Mouse (Mus musculus) kidney, embryonic 16.5 days (tissue): ENCODE measurements around the gene Fat3. TPM values are rescaled to one million over a fixed set of nuclear protein-coding genes. Genes with fewer than 3 reads are reported as not detected.
A peak's percentile ranks its signal among the peaks of the same experiment; 100 is the strongest.

ENCODE experiments used
- ATAC-seq: fragments of 200-750 bp; cut with Nextera tagmentation; 2 replicates; pipeline ENCODE4 v1.8.0; 2017; ENCODE audit warnings: moderate TSS enrichment; ENCODE audit not compliant: low FRiP score, low TSS enrichment
- H3K27ac ChIP-seq: fragments of 300-500 bp; sonication (generic); 2 replicates; pipeline ENCODE4 v1.5.1; 2014; ENCODE audit warnings: low read length
- H3K27me3 ChIP-seq: fragments of 300-500 bp; sonication (generic); 2 replicates; pipeline ENCODE4 v1.6.1; 2014; ENCODE audit warnings: low read length, control low read depth, mixed read lengths; ENCODE audit not compliant: insufficient read depth
- H3K36me3 ChIP-seq: fragments of 300-500 bp; sonication (generic); 2 replicates; pipeline ENCODE4 v1.6.1; 2014; ENCODE audit warnings: low read length, control low read depth, mixed read lengths; ENCODE audit not compliant: insufficient read depth
- H3K4me1 ChIP-seq: fragments of 300-500 bp; sonication (generic); 2 replicates; pipeline ENCODE4 v1.6.1; 2014; ENCODE audit warnings: low read length, control low read depth, mixed read lengths; ENCODE audit not compliant: insufficient read depth
- H3K4me2 ChIP-seq: fragments of 300-500 bp; sonication (generic); replicated peaks from 2 replicates; pipeline ENCODE4 v1.6.1; 2014; ENCODE audit warnings: low read depth, low read length
- H3K4me3 ChIP-seq: fragments of 300-500 bp; sonication (generic); 2 replicates; pipeline ENCODE4 v1.5.1; 2014; ENCODE audit warnings: mild to moderate bottlenecking, low read length
- H3K9ac ChIP-seq: fragments of 300-500 bp; sonication (generic); replicated peaks from 2 replicates; pipeline ENCODE4 v1.6.1; 2014; ENCODE audit warnings: low read length
- H3K9me3 ChIP-seq: fragments of 300-500 bp; sonication (generic); 2 replicates; pipeline ENCODE4 v1.6.1; 2016; ENCODE audit warnings: low read length, control low read depth
- WGBS: fragments of 180-500 bp; shearing (Covaris S2); extraction: QIAGEN DNeasy Blood & Tissue Kit; methylation state at CpG from one replicate; pipeline ENCODE4 v1.1.7; 2014; 5-methylcytosine and 5-hydroxymethylcytosine counted together
- polyA plus RNA-seq: library from polyadenylated mRNA; unstranded; fragments of >200 nt; fragmentation: Nextera tagmentation; extraction: Ambion mirVana; gene quantifications from 2 replicates; pipeline ENCODE4 v1.2.1, GENCODE M21; 2015

Fat3 gene
- polyA plus RNA-seq, 1 experiment from 2014 or later = 3.3 TPM

DNA sequence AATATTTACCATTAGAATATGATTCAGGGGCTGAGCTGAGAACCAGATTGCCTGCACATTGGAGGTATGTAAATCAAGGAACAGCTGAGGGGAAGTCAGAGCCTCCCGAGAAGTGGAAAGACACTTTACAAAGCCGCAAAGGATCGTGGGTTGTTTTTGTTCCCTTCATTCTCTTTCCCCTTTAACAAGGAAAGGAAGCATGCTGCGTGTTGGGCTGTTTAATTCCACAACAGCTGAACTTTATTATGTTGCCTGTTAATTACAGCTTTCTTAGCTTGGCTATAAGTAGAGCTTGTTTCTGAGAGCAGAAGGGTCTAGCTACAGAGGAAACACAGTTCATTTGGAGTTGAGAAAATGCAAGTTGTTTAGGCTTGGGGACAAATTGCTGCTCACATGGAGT is 475.0 kb downstream of the Fat3 start:
- H3K4me2 ChIP-seq = no peak overlapping the region
- H3K36me3 ChIP-seq = no peaks in the 10 kb centered on the region
- WGBS = 49% methylated on average over 4 of the region's 4 CpGs
- no peaks in the 10 kb centered on the region for H3K9me3 ChIP-seq
- no peak overlapping the region for H3K4me3 ChIP-seq
- peaks cover 11% of the 10 kb centered on the region; the same call in 1 of the 2 replicates for H3K4me1 ChIP-seq
- no peaks in the 10 kb centered on the region for H3K27me3 ChIP-seq
- H3K9ac ChIP-seq = no peak overlapping the region
- peak overlapping the region; percentile 17 for H3K27ac ChIP-seq
- ATAC-seq = no peak

DNA sequence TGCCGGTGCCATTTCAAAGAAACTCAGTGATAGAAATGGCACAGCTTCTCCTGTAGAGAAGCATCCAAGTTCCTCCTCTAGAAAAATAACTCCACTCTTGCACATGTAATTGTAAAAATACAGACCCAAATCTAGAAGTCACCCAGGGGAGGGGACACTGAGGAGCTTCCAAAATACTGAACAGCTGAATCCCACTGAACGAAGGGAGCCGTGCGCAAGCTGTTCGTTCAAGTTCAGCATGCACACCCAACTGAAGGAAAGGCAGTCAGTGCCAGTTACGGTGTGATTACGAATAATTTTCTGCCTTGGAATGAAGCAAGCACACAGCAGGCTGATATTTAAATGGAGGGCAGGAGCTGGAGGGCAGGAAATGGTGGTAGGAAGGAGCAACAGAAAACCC is 476.4 kb downstream of the Fat3 start:
- no peak for ATAC-seq
- Histone ChIP-seq H3K4me1 (peaks cover 11% of the 10 kb centered on the region; the same call in 1 of the 2 replicates), H3K4me2 (no peak overlapping the region), H3K27ac (no peak overlapping the region), H3K4me3 (no peak overlapping the region), H3K9ac (no peak overlapping the region), H3K9me3 (no peaks in the 10 kb centered on the region), H3K36me3 (no peaks in the 10 kb centered on the region), H3K27me3 (no peaks in the 10 kb centered on the region)
- WGBS = 89% methylated on average over 7 of the region's 7 CpGs

DNA sequence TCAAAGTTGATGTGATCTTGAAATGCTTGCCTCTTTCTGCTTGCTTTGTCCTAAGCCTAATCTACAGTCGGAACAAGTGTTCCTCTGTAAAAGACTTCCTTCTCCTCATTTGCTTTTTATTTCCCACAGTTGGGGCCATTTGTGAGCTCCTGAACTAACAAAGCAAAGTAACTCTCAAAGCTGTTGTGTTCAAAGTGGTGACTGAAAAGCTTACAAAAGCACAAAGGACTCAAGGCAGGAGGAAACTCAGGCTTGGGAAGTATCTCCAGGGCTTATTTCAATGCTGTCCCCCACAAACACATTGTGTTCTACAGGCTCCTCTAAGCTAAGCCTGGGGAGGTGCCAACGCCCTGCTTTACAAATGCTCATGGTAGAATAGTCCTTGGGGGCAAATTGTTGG is 487.0 kb downstream of the Fat3 start:
- Histone ChIP-seq H3K4me2 (no peak overlapping the region), H3K9me3 (no peaks in the 10 kb centered on the region), H3K4me1 (no peaks in the 10 kb centered on the region), H3K9ac (no peak overlapping the region), H3K27me3 (no peaks in the 10 kb centered on the region), H3K4me3 (no peak overlapping the region), H3K36me3 (no peaks in the 10 kb centered on the region), H3K27ac (no peak overlapping the region)
- 74% methylated on average over 2 of the region's 2 CpGs for WGBS
- no peak for ATAC-seq

DNA sequence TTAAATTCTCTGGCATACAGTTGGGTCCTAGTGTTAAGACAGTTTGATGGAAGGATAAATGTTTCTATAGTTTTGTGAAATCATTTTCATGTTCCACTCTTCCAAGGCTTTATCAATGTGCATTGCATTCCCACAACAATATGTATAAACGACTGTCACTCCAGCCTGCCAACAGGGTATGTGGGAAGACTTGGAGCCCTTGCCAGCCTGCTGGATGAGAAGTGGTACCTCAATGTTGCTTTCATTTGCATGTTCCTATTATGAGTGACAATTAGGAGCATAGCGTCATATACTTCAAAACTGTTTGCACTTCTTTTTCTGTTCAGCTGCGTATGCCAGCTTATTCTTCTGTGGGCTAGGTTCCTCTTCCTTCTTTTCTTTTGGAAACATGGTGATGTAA is 489.7 kb downstream of the Fat3 start:
- Histone ChIP-seq H3K9me3 (no peaks in the 10 kb centered on the region), H3K27ac (no peak overlapping the region), H3K9ac (no peak overlapping the region), H3K4me2 (no peak overlapping the region), H3K4me3 (no peak overlapping the region), H3K27me3 (no peaks in the 10 kb centered on the region), H3K36me3 (no peaks in the 10 kb centered on the region), H3K4me1 (no peaks in the 10 kb centered on the region)
- ATAC-seq = no peak
- WGBS = 95% methylated on average over 3 of the region's 3 CpGs

DNA sequence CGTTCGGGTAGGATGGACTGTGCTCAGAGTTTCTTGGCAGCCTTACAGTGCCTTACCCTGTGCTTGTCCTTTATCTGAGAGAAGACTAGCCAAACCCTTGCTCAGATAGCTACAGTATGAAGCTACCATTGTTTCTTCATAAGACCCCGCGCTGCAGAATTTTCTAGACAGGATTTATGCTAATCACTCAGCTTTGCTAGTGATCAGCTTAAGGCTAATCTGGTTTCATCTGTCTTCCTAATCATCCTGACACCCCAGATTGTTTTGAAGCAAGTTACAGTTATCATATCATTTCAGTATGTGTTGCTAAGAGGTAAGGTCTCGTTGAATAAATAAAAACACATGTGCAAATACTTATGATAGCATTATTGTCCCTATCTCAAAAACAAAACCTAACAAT is 493.6 kb downstream of the Fat3 start:
- Histone ChIP-seq H3K4me2 (no peak overlapping the region), H3K27me3 (no peaks in the 10 kb centered on the region), H3K4me3 (no peak overlapping the region), H3K4me1 (no peaks in the 10 kb centered on the region), H3K9me3 (no peaks in the 10 kb centered on the region), H3K9ac (no peak overlapping the region), H3K36me3 (no peaks in the 10 kb centered on the region), H3K27ac (no peak overlapping the region)
- 85% methylated on average over 5 of the region's 5 CpGs for WGBS
- ATAC-seq = no peak

- no peaks in the 10 kb centered on the region for H3K27me3 ChIP-seq
- no peaks in the 10 kb centered on the region for H3K9me3 ChIP-seq
- H3K4me1 ChIP-seq = no peaks in the 10 kb centered on the region
- H3K4me2 ChIP-seq = no peak overlapping the region
- H3K36me3 ChIP-seq = peaks cover 7% of the 10 kb centered on the region
- no peak overlapping the region for H3K4me3 ChIP-seq
- H3K9ac ChIP-seq = no peak overlapping the region
- no peak overlapping the region for H3K27ac ChIP-seq
- 93% methylated on average over 1 of the region's 1 CpGs for WGBS
- no peak for ATAC-seq
Observed at GRCm38 (mm10) chr9:16002991-16003390, 498.1 kb downstream of the Fat3 start.

- H3K9ac ChIP-seq = no peak overlapping the region
- H3K27me3 ChIP-seq = no peaks in the 10 kb centered on the region
- H3K4me3 ChIP-seq = no peak overlapping the region
- no peak for ATAC-seq
- H3K4me2 ChIP-seq = no peak overlapping the region
- H3K27ac ChIP-seq = no peak overlapping the region
- no peaks in the 10 kb centered on the region for H3K9me3 ChIP-seq
- peaks cover 12% of the 10 kb centered on the region for H3K36me3 ChIP-seq
- no peaks in the 10 kb centered on the region for H3K4me1 ChIP-seq
- WGBS = 82% methylated on average over 7 of the region's 7 CpGs
Observed at GRCm38 (mm10) chr9:15994762-15995161, 506.3 kb downstream of the Fat3 start.

DNA sequence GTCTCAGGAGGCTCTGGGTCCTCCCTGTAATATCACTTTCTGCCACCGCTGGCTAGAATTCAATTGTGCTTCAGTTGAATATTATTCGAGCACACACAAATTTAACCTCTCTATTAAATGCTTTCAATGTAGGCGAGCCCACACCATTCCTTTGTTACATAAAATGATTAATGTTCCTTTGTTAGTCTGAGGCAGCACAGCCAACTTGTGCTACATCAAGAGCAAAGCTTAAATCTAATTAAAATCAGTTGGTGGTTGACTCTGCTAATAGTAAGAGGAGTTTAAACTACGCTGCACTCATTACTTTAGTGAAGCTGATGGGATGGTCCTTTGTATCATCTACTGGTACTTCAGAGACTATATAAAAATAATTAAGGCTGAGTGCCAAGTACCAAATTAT is 506.9 kb downstream of the Fat3 start:
- 80% methylated on average over 4 of the region's 4 CpGs for WGBS
- Histone ChIP-seq H3K36me3 (peaks cover 12% of the 10 kb centered on the region), H3K27me3 (no peaks in the 10 kb centered on the region), H3K4me3 (no peak overlapping the region), H3K9ac (no peak overlapping the region), H3K4me1 (no peaks in the 10 kb centered on the region), H3K4me2 (no peak overlapping the region), H3K27ac (no peak overlapping the region), H3K9me3 (no peaks in the 10 kb centered on the region)
- ATAC-seq = no peak

GRCm38 (mm10) chr9:15992158-15992846 is 508.8 kb downstream of the Fat3 start:
- H3K9ac ChIP-seq = no peak overlapping the region
- no peak overlapping the region for H3K4me2 ChIP-seq
- WGBS = 87% methylated on average over 7 of the region's 7 CpGs
- H3K4me3 ChIP-seq = no peak overlapping the region
- no peaks in the 10 kb centered on the region for H3K4me1 ChIP-seq
- 0 out of 2 replicates have a peak, but pooled peaks cover 4% of the 10 kb centered on the region for H3K36me3 ChIP-seq
- no peak overlapping the region for H3K27ac ChIP-seq
- no peaks in the 10 kb centered on the region for H3K9me3 ChIP-seq
- no peaks in the 10 kb centered on the region for H3K27me3 ChIP-seq
- no peak for ATAC-seq

DNA sequence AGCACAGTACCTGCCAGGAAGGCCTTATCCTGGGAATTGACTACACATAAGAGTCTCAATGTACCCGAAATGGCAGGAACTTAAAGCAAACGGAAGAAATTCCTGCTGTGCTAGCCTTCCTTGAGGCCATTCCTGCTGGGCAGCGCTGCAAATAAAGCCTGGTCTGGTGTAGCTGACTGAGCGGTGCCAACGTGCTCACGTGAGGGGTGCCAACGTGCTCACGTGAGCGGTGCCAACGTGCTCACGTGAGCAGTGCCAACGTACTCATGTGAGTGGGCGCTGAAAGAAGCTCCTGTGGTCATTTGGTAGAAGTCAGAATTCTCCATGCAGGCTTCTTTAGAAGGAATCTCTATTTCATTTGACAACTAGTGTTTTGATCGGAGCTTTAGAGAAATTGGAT is 522.8 kb downstream of the Fat3 start:
- H3K36me3 ChIP-seq = no peaks in the 10 kb centered on the region
- WGBS = 88% methylated on average over 14 of the region's 14 CpGs
- H3K27me3 ChIP-seq = no peaks in the 10 kb centered on the region
- H3K9me3 ChIP-seq = no peaks in the 10 kb centered on the region
- H3K27ac ChIP-seq = no peak overlapping the region
- H3K4me1 ChIP-seq = peaks cover 7% of the 10 kb centered on the region
- H3K4me2 ChIP-seq = no peak overlapping the region
- H3K4me3 ChIP-seq = no peak overlapping the region
- no peak for ATAC-seq
- no peak overlapping the region for H3K9ac ChIP-seq
